Mouse (Mus musculus): ENCODE data around the gene Gm49339.

GRCm38 (mm10) chr10:51456369-51456768 is 24.0 kb upstream of the Gm49339 start:
- TF ChIP-seq CTCF (conservative IDR thresholded peaks at IDR 0.05; ENCODE audit: low read length): no peak
- no peak for TF ChIP-seq NANOG (IDR thresholded peaks at IDR 0.05; ENCODE audit: borderline replicate concordance, low read length)

Measured in E14TG2a.4 (cell line).